Mouse (Mus musculus) embryonic facial prominence, embryonic 10.5 days (tissue): ENCODE results near the gene Hormad1. TPM values are rescaled to one million over a fixed set of nuclear protein-coding genes. Genes with fewer than 3 reads are reported as not detected.

Source experiments
- DNase-seq: peaks from one replicate; pipeline ENCODE4 v3.0.0-alpha.2; 2017; ENCODE audit warnings: low spot score
- H3K27ac ChIP-seq: fragments of 300-500 bp; sonication (generic); replicated peaks from 2 replicates; pipeline ENCODE4 v1.5.1; 2016; ENCODE audit warnings: mild to moderate bottlenecking
- H3K27me3 ChIP-seq: fragments of 300-500 bp; sonication (generic); replicated peaks from 2 replicates; pipeline ENCODE4 v1.6.1; 2016; ENCODE audit warnings: low read depth, mild to moderate bottlenecking; ENCODE audit not compliant: poor library complexity, severe bottlenecking
- H3K36me3 ChIP-seq: fragments of 300-500 bp; sonication (generic); replicated peaks from 2 replicates; pipeline ENCODE4 v1.6.1; 2016; ENCODE audit warnings: mild to moderate bottlenecking, moderate library complexity
- H3K4me1 ChIP-seq: fragments of 300-500 bp; sonication (generic); 2 replicates; pipeline ENCODE4 v1.6.1; 2016
- H3K4me3 ChIP-seq: fragments of 300-500 bp; sonication (generic); 2 replicates; pipeline ENCODE4 v1.5.1; 2016; ENCODE audit warnings: mild to moderate bottlenecking, moderate library complexity
- H3K9me3 ChIP-seq: fragments of 300-500 bp; sonication (generic); 2 replicates; pipeline ENCODE4 v1.6.1; 2016; ENCODE audit warnings: mild to moderate bottlenecking
- WGBS: fragments of 180-500 bp; shearing (Covaris S2); methylation state at CpG from one replicate; pipeline ENCODE4 v1.1.7; 2016; 5-methylcytosine and 5-hydroxymethylcytosine counted together
- polyA plus RNA-seq: library from polyadenylated mRNA; unstranded; fragments of >200 nt; fragmentation: Nextera tagmentation; extraction: Ambion mirVana; gene quantifications from 2 replicates; pipeline ENCODE4 v1.2.1, GENCODE M21; 2016

The Hormad1 gene
- polyA plus RNA-seq, 1 experiment from 2014 or later: not detected

DNA sequence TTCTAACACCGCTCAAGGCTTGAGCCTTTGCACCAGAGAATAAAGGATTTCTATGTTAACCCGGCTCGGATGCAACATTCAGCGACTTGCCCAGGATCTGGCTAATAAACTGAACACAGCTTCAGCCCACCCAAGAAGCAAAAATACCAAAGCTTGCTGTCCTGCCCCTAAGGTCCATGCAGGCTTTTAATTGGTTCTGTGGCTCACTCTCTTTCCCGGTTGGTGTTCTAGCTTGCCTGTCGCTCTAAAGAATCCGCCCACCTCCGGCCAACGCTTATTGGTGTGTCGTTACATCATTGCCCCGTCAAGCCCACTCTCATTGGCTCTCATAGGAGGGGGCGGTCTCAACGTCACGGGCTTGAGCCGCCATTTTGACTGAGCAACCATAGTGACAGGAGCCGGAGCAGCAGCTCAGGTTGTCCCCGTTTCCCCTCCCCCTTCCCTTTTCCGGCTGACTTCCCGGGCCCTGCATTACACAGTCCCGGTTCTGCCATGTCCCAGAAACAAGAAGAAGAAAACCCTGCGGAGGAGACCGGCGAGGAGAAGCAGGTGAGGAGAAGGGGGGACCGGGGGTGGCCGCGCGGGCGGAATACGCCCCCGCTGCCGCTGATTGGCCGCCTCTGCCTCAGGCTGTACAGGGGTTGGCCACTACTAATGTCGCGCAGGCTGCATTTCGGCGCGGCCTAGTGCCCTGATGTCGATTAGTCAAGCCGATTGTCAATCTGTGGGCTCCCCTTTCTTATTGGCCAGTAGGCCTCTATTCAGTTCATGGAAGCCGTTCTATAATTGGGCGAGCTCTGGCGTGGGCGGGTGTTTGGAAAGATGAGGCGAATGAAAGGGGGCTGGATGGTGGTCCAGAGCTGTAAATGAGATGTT, 65.4 kb downstream of the Hormad1 start, which contains the start of gene Ensa:
Ensa (plus strand) TSS at position 366 of the 876 bp plus-strand sequence.
- peak within 1 kb of the TSS; percentile 77 for H3K4me3 ChIP-seq
- H3K27me3 ChIP-seq: no peaks in the 10 kb centered on the region
- peak within 1 kb of the TSS; percentile 93 for H3K27ac ChIP-seq
- peaks cover 20% of the 10 kb centered on the region for H3K4me1 ChIP-seq
- H3K9me3 ChIP-seq: no peaks in the 10 kb centered on the region
- H3K36me3 ChIP-seq: peaks cover 48% of the 10 kb centered on the region
- peak; percentile 98 for DNase-seq
- under 1% methylated on average over 44 of the region's 44 CpGs for WGBS

DNA sequence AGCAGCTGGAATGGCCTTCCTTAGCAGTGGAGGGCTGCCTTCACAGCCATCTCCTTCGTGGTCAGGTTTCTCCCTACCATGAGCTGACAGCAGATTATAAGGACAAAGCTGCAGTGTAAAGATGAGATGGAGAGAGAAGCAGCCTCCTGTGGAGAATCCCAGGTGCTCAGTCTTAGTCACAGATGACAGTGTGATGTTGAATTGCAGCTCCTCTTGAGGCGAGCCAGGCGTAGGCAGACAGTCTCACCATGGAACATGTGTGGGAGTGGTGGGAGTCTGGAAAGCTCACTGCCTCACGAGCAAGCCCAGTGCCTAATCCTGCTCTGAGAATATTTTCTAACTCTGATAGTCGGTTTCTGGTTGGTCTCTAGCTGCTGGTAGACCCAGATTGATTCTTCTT, 68.3 kb downstream of the Hormad1 start:
- no peak overlapping the region for H3K27ac ChIP-seq
- 91% methylated on average over 5 of the region's 5 CpGs for WGBS
- DNase-seq: no peak
- no peaks in the 10 kb centered on the region for H3K27me3 ChIP-seq
- H3K36me3 ChIP-seq: peaks cover 66% of the 10 kb centered on the region
- peaks cover 25% of the 10 kb centered on the region for H3K4me1 ChIP-seq
- no peak overlapping the region for H3K4me3 ChIP-seq
- H3K9me3 ChIP-seq: no peaks in the 10 kb centered on the region

- peaks cover 13% of the 10 kb centered on the region for H3K4me1 ChIP-seq
- H3K36me3 ChIP-seq: peaks cover 86% of the 10 kb centered on the region
- no peaks in the 10 kb centered on the region for H3K27me3 ChIP-seq
- no peak overlapping the region for H3K4me3 ChIP-seq
- DNase-seq: no peak
- H3K27ac ChIP-seq: no peak overlapping the region
- WGBS: 88% methylated on average over 4 of the region's 4 CpGs
- H3K9me3 ChIP-seq: no peaks in the 10 kb centered on the region
Observed at GRCm38 (mm10) chr3:95629755-95630154, 70.3 kb downstream of the Hormad1 start.

GRCm38 (mm10) chr3:95630856-95631255, 71.4 kb downstream of the Hormad1 start:
- Histone ChIP-seq H3K36me3 (peaks cover 97% of the 10 kb centered on the region), H3K9me3 (no peaks in the 10 kb centered on the region), H3K4me3 (no peak overlapping the region), H3K27ac (no peak overlapping the region), H3K27me3 (no peaks in the 10 kb centered on the region), H3K4me1 (peaks cover 10% of the 10 kb centered on the region)
- no peak for DNase-seq
- 82% methylated on average over 3 of the region's 3 CpGs for WGBS

DNA sequence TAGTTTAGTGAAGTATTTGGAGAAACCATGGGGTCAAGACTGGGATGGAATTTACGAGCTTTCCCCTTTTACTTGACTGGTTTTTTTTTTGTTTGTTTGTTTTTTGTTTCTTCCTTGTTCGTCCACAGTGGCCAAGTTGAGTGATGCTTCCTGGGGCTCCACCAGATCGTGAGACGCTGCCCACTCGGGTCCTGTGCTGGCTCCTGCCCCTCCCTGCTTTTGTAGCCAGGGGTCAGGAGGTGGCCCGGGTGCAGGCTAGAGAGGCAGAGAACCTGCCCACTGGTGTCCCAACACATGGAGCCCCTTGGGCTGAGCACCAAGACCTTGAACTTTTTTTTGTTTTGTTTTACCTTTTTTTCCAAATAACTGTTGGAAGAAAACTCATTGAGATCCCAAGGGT, 71.8 kb downstream of the Hormad1 start:
- H3K27me3 ChIP-seq: no peaks in the 10 kb centered on the region
- H3K36me3 ChIP-seq: peaks cover 99% of the 10 kb centered on the region
- no peak overlapping the region for H3K4me3 ChIP-seq
- 82% methylated on average over 6 of the region's 6 CpGs for WGBS
- no peak overlapping the region for H3K27ac ChIP-seq
- peaks cover 6% of the 10 kb centered on the region for H3K4me1 ChIP-seq
- no peaks in the 10 kb centered on the region for H3K9me3 ChIP-seq
- DNase-seq: no peak

DNA sequence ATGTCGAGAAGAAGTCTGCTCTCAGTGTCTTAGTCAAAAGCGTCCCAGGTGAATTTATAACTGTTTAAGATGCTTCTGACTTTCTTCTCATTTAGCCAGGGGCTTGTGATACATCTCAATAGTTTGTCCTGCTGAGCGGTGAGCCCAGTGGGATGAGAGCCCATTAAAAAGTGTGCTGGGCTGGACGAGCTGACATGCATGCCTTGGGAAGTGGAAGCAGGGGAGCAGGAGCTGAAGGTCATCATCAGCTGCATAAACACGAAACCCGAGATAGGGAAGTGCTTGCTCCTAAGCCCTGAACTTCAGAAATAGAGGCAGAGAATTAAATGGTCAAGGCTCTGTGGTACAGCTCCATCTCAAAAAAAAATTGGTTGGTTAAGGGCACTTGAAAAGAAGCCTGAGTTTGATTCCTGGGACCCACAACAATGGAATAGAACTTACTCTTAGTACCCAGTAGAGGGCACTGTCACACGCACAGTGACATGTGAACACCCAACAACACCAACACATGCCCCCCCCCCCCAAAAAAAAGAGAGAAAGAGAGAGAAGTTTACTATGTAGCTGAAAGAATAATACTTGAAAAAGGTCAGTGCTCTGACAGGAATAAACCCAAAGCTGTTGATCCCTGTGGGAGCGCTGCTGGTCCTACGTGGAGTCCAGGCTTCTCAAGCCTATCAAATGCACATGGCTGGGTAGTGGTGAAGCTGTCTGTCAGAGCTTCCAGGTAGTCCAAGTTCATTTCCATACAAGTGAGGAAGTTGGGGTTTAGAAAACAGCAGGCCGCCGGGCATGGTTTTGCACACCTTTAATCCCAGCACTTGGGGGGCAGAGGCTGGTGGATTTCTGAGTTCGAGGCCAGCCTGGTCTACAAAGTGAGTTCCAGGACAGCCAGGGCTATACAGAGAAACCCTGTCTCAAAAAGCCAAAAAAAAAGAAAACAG, 73.4 kb downstream of the Hormad1 start:
- Histone ChIP-seq H3K4me3 (no peak overlapping the region), H3K27ac (no peak overlapping the region), H3K4me1 (0 out of 2 replicates have a peak, but pooled peaks cover 4% of the 10 kb centered on the region), H3K9me3 (no peaks in the 10 kb centered on the region), H3K27me3 (no peaks in the 10 kb centered on the region), H3K36me3 (peaks cover 99% of the 10 kb centered on the region)
- 79% methylated on average over 12 of the region's 12 CpGs for WGBS
- no peak for DNase-seq

- H3K27me3 ChIP-seq: no peaks in the 10 kb centered on the region
- no peaks in the 10 kb centered on the region for H3K9me3 ChIP-seq
- WGBS: 83% methylated on average over 4 of the region's 4 CpGs
- H3K4me1 ChIP-seq: 0 out of 2 replicates have a peak, but pooled peaks cover 4% of the 10 kb centered on the region
- no peak overlapping the region for H3K4me3 ChIP-seq
- H3K27ac ChIP-seq: no peak overlapping the region
- DNase-seq: no peak
- peaks cover 99% of the 10 kb centered on the region for H3K36me3 ChIP-seq
Observed at GRCm38 (mm10) chr3:95635636-95636035, 76.2 kb downstream of the Hormad1 start.

GRCm38 (mm10) chr3:95636072-95636471, 76.6 kb downstream of the Hormad1 start:
- Histone ChIP-seq H3K36me3 (peaks cover 99% of the 10 kb centered on the region), H3K4me1 (0 out of 2 replicates have a peak, but pooled peaks cover 4% of the 10 kb centered on the region)
- 85% methylated on average over 4 of the region's 4 CpGs for WGBS

More at GRCm38 (mm10) chr3:95636072-95636471, 76.6 kb downstream of the Hormad1 start:
- Histone ChIP-seq H3K27ac (no peak overlapping the region), H3K27me3 (no peaks in the 10 kb centered on the region), H3K9me3 (no peaks in the 10 kb centered on the region), H3K4me3 (no peak overlapping the region)
- DNase-seq: no peak

Other genes starting within 250 kb of the Hormad1 start
- 125 TPM in 2 replicates for gene Cers2, start 244.9 kb upstream of the Hormad1 start, polyA plus RNA-seq
- gene Setdb1, start 202.5 kb upstream of the Hormad1 start, polyA plus RNA-seq: 60.9 and 61.1 TPM in 2 replicates
- not detected in 2 replicates for gene 4930558C23Rik, start 156.8 kb upstream of the Hormad1 start, polyA plus RNA-seq
- gene Arnt, start 125.3 kb upstream of the Hormad1 start, polyA plus RNA-seq: 33.9 and 37.5 TPM in 2 replicates
- 3.4 and 5.5 TPM in 2 replicates for gene Ctsk, start 60.4 kb upstream of the Hormad1 start, polyA plus RNA-seq
- 3.4 and 4.3 TPM in 2 replicates for gene Ctss, start 32.9 kb upstream of the Hormad1 start, polyA plus RNA-seq
- gene Golph3l, start 29.3 kb downstream of the Hormad1 start, polyA plus RNA-seq: 29.7 and 30.3 TPM in 2 replicates
- gene Ensa, start 65.3 kb downstream of the Hormad1 start, polyA plus RNA-seq: 79.1 and 79.7 TPM in 2 replicates
- 49.5 and 50.0 TPM in 2 replicates for gene Mcl1, start 99.1 kb downstream of the Hormad1 start, polyA plus RNA-seq
- 1.00 and 1.6 TPM in 2 replicates for gene Adamtsl4, start 128.2 kb downstream of the Hormad1 start, polyA plus RNA-seq
- gene Ecm1, start 179.9 kb downstream of the Hormad1 start, polyA plus RNA-seq: 9.7 and 10.9 TPM in 2 replicates
- gene Tars2, start 200.5 kb downstream of the Hormad1 start, polyA plus RNA-seq: 65.5 and 71.5 TPM in 2 replicates